Mouse (Mus musculus): ENCODE results near the gene Igfbpl1.

GRCm38 (mm10) chr4:45848825-45849156 lies 22.1 kb upstream of the Igfbpl1 start:
- no peak for TF ChIP-seq POLR2A (IDR thresholded peaks at IDR 0.05; ENCODE audit: low read depth, low read length)
- TF ChIP-seq CTCF (IDR thresholded peaks at IDR 0.05; ENCODE audit: extremely low read depth, insufficient read length, insufficient replicate concordance, low read depth, low read length) = no peak

Measured in small intestine, adult 2 months (tissue).